Mouse (Mus musculus) myocyte (in vitro differentiated cells): Measurements from ENCODE around the gene Cdyl2. TPM values are rescaled to one million over a fixed set of nuclear protein-coding genes. Genes with fewer than 3 reads are reported as not detected.

ENCODE experiments used
- H3K27me3 ChIP-seq: one replicate; pipeline ENCODE4 v1.6.1; 2011; ENCODE audit not compliant: control insufficient read depth, insufficient read depth, insufficient read length
- H3K36me3 ChIP-seq: one replicate; pipeline ENCODE4 v1.6.1; 2011; ENCODE audit not compliant: control insufficient read depth, insufficient read depth
- H3K4me2 ChIP-seq: one replicate; pipeline ENCODE4 v1.6.1; 2011; ENCODE audit warnings: low read depth, control low read depth
- H3K4me3 ChIP-seq: one replicate; pipeline ENCODE4 v1.5.1; 2011; ENCODE audit warnings: mild to moderate bottlenecking, control low read depth, moderate library complexity
- H3K79me2 ChIP-seq: one replicate; pipeline ENCODE4 v1.6.1; 2011; ENCODE audit not compliant: control insufficient read depth, insufficient read depth
- H3ac ChIP-seq: one replicate; pipeline ENCODE4 v1.6.1; 2011; ENCODE audit not compliant: control insufficient read depth, insufficient read length
- CEBPB ChIP-seq: IDR thresholded peaks from 2 replicates; pipeline ENCODE4 v1.6.1; 2011; ENCODE audit warnings: mild to moderate bottlenecking, moderate library complexity; ENCODE audit not compliant: poor library complexity, insufficient read depth, severe bottlenecking
- E2F4 ChIP-seq: IDR thresholded peaks from one replicate; pipeline ENCODE4 v1.6.1; 2011; ENCODE audit warnings: mild to moderate bottlenecking, control low read depth, moderate library complexity; ENCODE audit not compliant: insufficient read depth
- MAX ChIP-seq: IDR thresholded peaks from one replicate; pipeline ENCODE4 v1.6.1; 2011; ENCODE audit warnings: low read depth, mild to moderate bottlenecking, control low read depth
- MYOD1 ChIP-seq, 3 experiments: IDR thresholded peaks; one replicate each; pipeline ENCODE4 v1.6.1; 2011; ENCODE audit warnings: control low read depth in 2 of 3, low read depth in 2 of 3, mild to moderate bottlenecking in 2 of 3, moderate library complexity in 1 of 3; ENCODE audit not compliant: insufficient read length in 2 of 3, control insufficient read depth in 1 of 3
- MYOG ChIP-seq, 3 experiments: IDR thresholded peaks; one replicate each; pipeline ENCODE4 v1.6.1; 2011; ENCODE audit warnings: control low read depth in 2 of 3, low read depth in 2 of 3, mild to moderate bottlenecking in 2 of 3; ENCODE audit not compliant: insufficient read length in 2 of 3, control insufficient read depth in 1 of 3, insufficient read depth in 1 of 3
- POLR2A ChIP-seq: IDR thresholded peaks from one replicate; pipeline ENCODE4 v1.6.1; 2011; ENCODE audit warnings: low read depth, mild to moderate bottlenecking, control low read depth, moderate library complexity; ENCODE audit not compliant: insufficient read length
- POLR2AphosphoS2 ChIP-seq: IDR thresholded peaks from one replicate; pipeline ENCODE4 v1.6.1; 2011; ENCODE audit warnings: low read depth, control low read depth; ENCODE audit not compliant: insufficient read length
- REST ChIP-seq: IDR thresholded peaks from one replicate; pipeline ENCODE4 v1.6.1; 2011; ENCODE audit warnings: mild to moderate bottlenecking, control low read depth, moderate library complexity; ENCODE audit not compliant: insufficient read depth, insufficient read length
- SRF ChIP-seq: IDR thresholded peaks from one replicate; pipeline ENCODE4 v1.6.1; 2011; ENCODE audit warnings: low read depth; ENCODE audit not compliant: control insufficient read depth, insufficient read length
- TCF12 ChIP-seq: IDR thresholded peaks from one replicate; pipeline ENCODE4 v1.6.1; 2011; ENCODE audit warnings: mild to moderate bottlenecking, control low read depth; ENCODE audit not compliant: poor library complexity, insufficient read depth, severe bottlenecking
- TCF3 ChIP-seq: IDR thresholded peaks from one replicate; pipeline ENCODE4 v1.6.1; 2011; ENCODE audit warnings: low read depth, control low read depth; ENCODE audit not compliant: insufficient read length
- USF1 ChIP-seq: IDR thresholded peaks from one replicate; pipeline ENCODE4 v1.6.1; 2011; ENCODE audit warnings: low read depth, mild to moderate bottlenecking, control low read depth, moderate library complexity
- polyA plus RNA-seq: library from polyadenylated mRNA; unstranded; fragments of >200 nt; fragmentation: generic; extraction: Trizol; gene quantifications from one replicate; pipeline ENCODE4 v1.2.1, GENCODE M21; 2012; ENCODE audit warnings: missing spikeins

Gene Cdyl2
- polyA plus RNA-seq, 1 experiment: 0.96 TPM

GRCm38 (mm10) chr8:116621158-116621961 lies 111.4 kb downstream of the Cdyl2 start:
- Histone ChIP-seq H3K79me2 (no peaks in the 10 kb centered on the region), H3K4me2 (no peak overlapping the region), H3K4me3 (no peak overlapping the region), H3K27me3 (no peaks in the 10 kb centered on the region), H3ac (no peak overlapping the region), H3K36me3 (no peaks in the 10 kb centered on the region)
- TF ChIP-seq REST (no peak), POLR2AphosphoS2 (no peak), TCF12 (no peak), MAX (no peak), MYOD1 (IDR thresholded peaks at IDR 0.05; ENCODE audit: control insufficient read depth in 1 of 3, insufficient read length in 2 of 3, low read depth in 2 of 3) (no peak), USF1 (no peak), E2F4 (no peak), POLR2A (no peak), SRF (no peak), TCF3 (no peak), CEBPB (no peak), MYOG (IDR thresholded peaks at IDR 0.05; ENCODE audit: control insufficient read depth in 1 of 3, insufficient read depth in 1 of 3, insufficient read length in 2 of 3, low read depth in 2 of 3) (no peak)

- H3K79me2 ChIP-seq: no peaks in the 10 kb centered on the region
- no peak overlapping the region for H3K4me3 ChIP-seq
- H3K36me3 ChIP-seq: no peaks in the 10 kb centered on the region
- H3K27me3 ChIP-seq: no peaks in the 10 kb centered on the region
- TF ChIP-seq CEBPB: no peak
- no peak for TF ChIP-seq SRF
- no peak for TF ChIP-seq POLR2AphosphoS2
- no peak for TF ChIP-seq POLR2A
- no peak for TF ChIP-seq TCF3
- no peak overlapping the region for H3ac ChIP-seq
- no peak overlapping the region for H3K4me2 ChIP-seq
These were observed 113.0 kb downstream of the Cdyl2 start for GRCm38 (mm10) chr8:116619686-116620320.

- Histone ChIP-seq H3K79me2 (no peaks in the 10 kb centered on the region), H3K4me2 (no peak overlapping the region), H3K27me3 (no peaks in the 10 kb centered on the region), H3ac (no peak overlapping the region), H3K4me3 (no peak overlapping the region), H3K36me3 (no peaks in the 10 kb centered on the region)
- no peak for TF ChIP-seq USF1
- no peak for TF ChIP-seq TCF3
- TF ChIP-seq REST: no peak
- no peak for TF ChIP-seq MYOG (IDR thresholded peaks at IDR 0.05; ENCODE audit: control insufficient read depth in 1 of 3, insufficient read depth in 1 of 3, insufficient read length in 2 of 3, low read depth in 2 of 3)
- TF ChIP-seq MAX: no peak
- no peak for TF ChIP-seq SRF
- TF ChIP-seq POLR2AphosphoS2: no peak
- no peak for TF ChIP-seq MYOD1 (IDR thresholded peaks at IDR 0.05; ENCODE audit: control insufficient read depth in 1 of 3, insufficient read length in 2 of 3, low read depth in 2 of 3)
- no peak for TF ChIP-seq POLR2A
- no peak for TF ChIP-seq TCF12
- no peak for TF ChIP-seq CEBPB
- no peak for TF ChIP-seq E2F4
These were observed 113.6 kb downstream of the Cdyl2 start for GRCm38 (mm10) chr8:116619221-116619620.

GRCm38 (mm10) chr8:116618797-116619196 lies 114.0 kb downstream of the Cdyl2 start:
- H3K4me3 ChIP-seq: no peak overlapping the region
- no peak overlapping the region for H3ac ChIP-seq
- no peaks in the 10 kb centered on the region for H3K27me3 ChIP-seq
- no peaks in the 10 kb centered on the region for H3K36me3 ChIP-seq
- H3K79me2 ChIP-seq: no peaks in the 10 kb centered on the region
- no peak for TF ChIP-seq POLR2AphosphoS2
- no peak for TF ChIP-seq MYOD1 (IDR thresholded peaks at IDR 0.05; ENCODE audit: control insufficient read depth in 1 of 3, insufficient read length in 2 of 3, low read depth in 2 of 3)
- no peak for TF ChIP-seq REST
- TF ChIP-seq USF1: no peak
- no peak for TF ChIP-seq TCF3
- no peak for TF ChIP-seq TCF12
- no peak for TF ChIP-seq CEBPB
- TF ChIP-seq E2F4: no peak
- TF ChIP-seq SRF: no peak
- TF ChIP-seq POLR2A: no peak
- TF ChIP-seq MAX: no peak
- no peak overlapping the region for H3K4me2 ChIP-seq

- Histone ChIP-seq H3ac (no peak overlapping the region), H3K79me2 (no peaks in the 10 kb centered on the region), H3K36me3 (no peaks in the 10 kb centered on the region), H3K27me3 (no peaks in the 10 kb centered on the region), H3K4me2 (no peak overlapping the region), H3K4me3 (no peak overlapping the region)
- TF ChIP-seq MYOG (IDR thresholded peaks at IDR 0.05; ENCODE audit: control insufficient read depth in 1 of 3, insufficient read depth in 1 of 3, insufficient read length in 2 of 3, low read depth in 2 of 3) (no peak), MYOD1 (IDR thresholded peaks at IDR 0.05; ENCODE audit: control insufficient read depth in 1 of 3, insufficient read length in 2 of 3, low read depth in 2 of 3) (no peak), SRF (no peak), USF1 (no peak), E2F4 (no peak), TCF12 (no peak), POLR2AphosphoS2 (no peak), CEBPB (no peak), MAX (no peak), TCF3 (no peak), POLR2A (no peak), REST (no peak)
These were observed 114.9 kb downstream of the Cdyl2 start for GRCm38 (mm10) chr8:116617891-116618290.
